Mouse (Mus musculus) heart, adult 9 months (tissue): Measurements from ENCODE around the gene Coro2b.

Experiments used
- DNase-seq, 2 experiments: peaks; one replicate each; pipeline ENCODE4 v3.0.0; 2022; ENCODE audit warnings: low spot score in 2 of 2

Gene Coro2b

DNA sequence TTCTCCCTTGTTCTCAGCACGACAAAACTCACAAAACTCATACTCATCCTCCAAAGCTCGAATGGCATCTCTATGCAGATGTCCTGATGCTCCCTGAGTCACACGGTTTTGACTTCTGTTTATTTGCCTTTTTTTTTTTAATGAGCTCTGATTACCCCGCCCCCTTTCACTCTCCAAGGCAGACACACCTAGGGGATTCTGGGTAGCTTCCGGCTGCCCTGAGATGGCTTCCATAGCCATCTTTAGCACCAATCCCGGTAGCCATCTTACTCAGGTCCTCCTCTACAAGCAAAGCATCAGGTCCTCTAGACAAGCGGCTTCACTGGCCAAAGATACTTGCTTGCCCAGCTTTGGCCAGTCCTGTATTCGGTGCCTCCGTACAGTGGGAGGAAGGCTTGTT, 3.3 kb upstream of the Coro2b start:
- no peak for DNase-seq

DNA sequence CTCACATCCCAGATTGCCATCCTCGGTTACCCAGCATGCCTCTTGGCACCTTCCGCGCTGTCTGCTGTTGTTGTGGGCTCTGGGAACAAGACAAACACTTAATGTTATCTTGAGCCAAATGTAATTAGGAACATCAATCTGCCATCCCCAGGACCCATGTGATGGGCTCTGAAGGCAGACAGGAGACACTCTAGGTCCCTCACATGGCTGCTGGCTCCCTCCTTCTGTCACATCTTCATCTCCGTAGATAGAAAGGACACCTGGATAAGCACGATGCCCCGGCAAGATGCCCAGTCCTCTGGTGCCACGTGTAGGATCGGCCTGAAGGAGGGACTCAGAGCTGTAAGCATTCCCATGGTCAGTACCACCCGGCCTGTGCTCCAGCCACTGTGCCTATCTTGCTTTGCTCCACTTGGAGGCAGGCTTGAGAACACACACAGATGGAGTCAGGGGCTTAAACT, 2.4 kb upstream of the Coro2b start:
- DNase-seq: no peak

GRCm38 (mm10) chr9:62537941-62538340, 1.1 kb upstream of the Coro2b start:
- DNase-seq: no peak

DNA sequence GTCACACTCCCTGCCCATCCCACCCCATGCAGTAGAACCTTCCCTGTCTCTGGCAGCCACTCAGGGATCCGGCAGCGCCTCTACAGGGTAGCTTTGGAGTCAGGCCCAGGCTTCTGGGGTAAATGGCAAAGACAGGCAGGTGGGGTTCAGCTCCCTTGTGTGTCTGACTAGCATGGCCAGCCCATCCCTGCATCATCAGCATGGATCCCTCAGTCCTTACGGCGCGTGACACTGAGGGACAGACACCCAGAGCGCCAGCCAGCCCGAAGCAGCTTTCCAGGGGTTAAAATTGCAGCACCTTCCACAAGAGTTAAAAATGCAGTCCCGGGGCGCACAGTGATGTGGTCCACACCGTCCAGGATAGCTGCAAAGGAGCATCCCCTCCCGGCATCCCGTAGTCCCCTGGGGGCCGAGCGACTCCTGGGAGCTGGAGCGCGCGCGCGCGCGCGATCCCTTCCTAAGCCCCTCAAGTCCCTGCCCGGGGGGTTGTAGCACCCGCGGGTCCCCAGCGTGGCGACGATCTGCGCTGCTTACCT, 657 bp downstream of the Coro2b start:
- peak in 1 of 2 experiments; percentile 27 for DNase-seq

- DNase-seq: peak in 1 of 2 experiments; percentile 24
These were observed 1.3 kb downstream of the Coro2b start for GRCm38 (mm10) chr9:62535566-62535965.

DNA sequence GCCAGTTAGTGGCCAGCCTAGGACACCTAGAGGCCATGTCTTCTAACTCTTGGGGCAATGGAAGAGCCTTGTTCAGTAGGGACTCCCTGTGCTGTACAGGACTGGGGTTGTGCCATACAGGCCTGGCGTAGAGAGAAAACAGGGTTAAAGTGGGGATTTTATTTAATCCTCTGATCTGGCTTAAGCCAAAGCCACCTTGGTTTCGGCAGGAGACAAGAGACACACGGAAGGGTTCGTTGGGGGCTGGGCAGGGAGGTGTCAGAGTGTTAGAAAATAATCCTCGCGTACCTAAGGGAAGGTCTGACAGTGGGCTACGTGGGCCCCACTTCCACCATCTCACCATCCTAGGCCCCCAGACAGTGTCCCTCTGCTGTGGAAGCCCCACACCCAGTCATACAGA, 2.2 kb downstream of the Coro2b start:
- DNase-seq: no peak

DNA sequence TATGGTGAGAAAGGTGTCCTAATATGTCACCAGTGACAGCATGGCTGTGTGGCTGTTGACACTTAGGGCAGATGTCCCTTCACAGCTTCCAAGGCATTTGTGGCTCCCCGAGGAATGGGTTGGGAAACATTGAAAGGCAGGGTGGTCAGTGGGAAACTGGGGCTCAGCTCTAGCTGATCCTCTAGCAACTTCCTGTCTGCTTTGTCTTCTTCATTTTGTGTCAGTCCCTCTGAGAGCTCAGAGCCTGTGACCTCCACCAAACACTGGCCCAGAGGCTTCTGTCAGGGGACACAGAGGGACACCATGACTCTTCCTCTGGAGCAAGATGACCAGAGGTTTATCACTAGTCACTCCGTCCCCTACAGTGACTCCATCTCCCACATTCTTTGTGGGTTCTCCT, 2.7 kb downstream of the Coro2b start:
- no peak for DNase-seq

DNA sequence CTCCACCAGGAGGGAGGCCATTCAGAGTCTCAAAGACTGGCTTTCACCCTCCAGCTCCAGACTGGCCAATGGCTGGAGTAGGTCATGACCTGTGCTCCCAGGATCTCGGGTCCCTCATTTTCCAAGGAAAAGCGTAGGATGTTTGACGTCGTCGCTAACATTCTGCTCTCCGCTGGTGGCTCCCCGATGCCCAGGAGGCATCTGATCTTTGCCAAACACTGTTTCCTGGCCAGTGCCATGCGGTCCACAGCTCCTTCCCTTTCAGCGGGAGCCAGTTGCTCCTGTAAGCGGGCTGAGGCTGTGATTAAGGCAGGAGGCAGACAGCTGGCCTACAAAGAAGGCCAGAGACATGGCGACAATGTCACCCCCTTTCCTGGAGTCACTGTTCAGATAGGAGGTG, 4.0 kb downstream of the Coro2b start:
- DNase-seq: no peak

DNA sequence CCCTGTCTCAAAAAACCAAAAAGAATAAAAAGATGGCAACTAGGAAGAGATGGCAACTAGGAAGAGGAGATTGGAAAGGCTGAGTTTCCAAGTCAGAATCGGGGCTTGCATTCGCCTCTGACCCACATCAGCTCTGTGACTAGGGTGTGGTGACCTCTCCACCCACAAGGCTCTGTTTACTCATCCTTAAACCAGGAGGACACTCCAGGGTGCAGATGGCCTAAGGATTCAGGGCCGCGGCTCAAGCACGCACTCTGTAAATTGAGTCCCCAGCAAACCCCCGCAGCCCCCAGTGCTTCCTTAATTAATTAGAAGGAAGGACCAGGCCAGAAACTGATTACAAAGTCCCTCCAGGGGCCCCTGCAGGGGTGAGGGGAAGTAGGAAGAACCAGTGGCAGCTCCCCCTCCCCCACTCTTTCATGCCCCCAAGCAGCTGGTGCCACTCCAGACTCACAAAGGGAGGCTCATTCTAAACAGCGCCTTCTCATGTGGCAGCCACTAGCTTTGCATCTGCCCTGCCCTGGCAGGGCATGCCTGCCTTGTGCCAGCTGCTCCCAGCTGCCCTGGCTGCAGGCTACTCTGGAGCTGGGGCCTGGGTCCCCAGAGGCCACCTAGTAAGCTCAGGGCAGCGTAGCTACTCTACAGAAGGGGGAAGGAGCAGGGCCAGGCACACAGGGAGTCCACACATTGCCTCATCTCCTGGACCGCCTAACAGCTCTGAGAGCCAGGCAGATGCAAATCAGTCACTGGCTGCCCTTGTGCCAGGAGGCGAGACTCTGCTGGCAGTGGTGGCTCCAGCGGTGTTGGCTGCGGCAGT, 5.2 kb downstream of the Coro2b start:
- DNase-seq: peak in 1 of 2 experiments; percentile 65

DNA sequence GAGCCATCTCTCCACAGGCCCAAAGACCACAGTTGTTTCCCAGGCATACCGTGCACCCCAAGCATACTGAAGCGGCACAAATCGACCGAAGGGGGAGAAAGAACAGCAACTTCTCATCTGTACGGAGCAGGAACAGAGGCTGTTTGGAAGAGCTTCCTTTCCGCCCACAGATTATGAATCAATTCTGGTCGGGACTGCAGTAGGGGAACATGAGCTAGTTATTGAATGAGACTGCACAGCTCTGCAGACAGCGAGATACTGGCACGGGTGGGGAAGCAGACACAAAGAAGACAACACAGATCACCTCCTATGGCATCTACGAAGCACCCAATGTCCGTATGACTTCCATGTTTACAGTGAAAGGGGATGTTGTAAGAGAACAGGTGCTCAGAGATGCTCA, 8.3 kb downstream of the Coro2b start:
- DNase-seq: no peak

DNA sequence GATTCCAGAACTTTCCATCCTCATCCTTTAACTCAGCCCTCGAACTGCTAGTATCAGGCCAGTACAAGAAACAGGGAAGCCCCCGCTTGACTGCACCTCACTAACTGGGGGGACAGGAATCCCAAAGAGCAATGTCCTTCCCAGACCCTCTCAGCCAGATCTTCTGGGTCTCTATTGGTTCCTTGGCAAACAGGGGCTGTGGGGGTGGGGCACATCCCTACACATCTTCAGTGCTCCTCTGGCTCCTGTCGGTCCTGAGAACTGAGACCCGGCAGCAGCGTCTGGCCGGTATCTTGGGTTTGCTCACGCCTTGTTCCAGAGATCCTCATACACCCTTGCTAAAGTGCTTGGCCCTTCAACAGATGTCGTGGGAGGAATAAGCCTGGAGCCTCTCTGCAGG, 10.0 kb downstream of the Coro2b start:
- peak in 1 of 2 experiments; percentile 38 for DNase-seq

GRCm38 (mm10) chr9:62526451-62526850, 10.4 kb downstream of the Coro2b start:
- peak in 1 of 2 experiments; percentile 39 for DNase-seq

GRCm38 (mm10) chr9:62524761-62525308, 12.0 kb downstream of the Coro2b start:
- no peak for DNase-seq

GRCm38 (mm10) chr9:62522791-62523471, 13.9 kb downstream of the Coro2b start:
- DNase-seq: peak; percentile 55 to 73

DNA sequence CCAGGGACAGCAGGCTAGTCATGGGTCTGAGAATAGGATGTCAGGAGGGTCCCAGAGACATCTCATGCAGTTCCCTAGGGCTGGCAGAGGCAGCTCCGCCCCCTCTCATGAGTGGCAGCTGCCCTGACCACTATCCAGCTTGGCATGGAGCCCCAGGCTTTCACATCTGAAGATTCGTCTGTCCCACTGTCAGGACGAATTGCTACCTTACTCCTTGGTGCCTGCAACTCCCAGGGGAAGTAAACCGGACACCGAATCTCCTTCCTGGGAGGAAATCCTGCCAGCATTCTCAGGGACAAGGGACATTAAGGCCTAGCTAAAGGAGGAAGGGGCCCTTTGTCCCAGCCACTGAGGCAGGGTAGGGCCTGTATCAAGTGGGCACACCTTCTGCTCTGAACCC, 14.6 kb downstream of the Coro2b start:
- peak; percentile 66 to 80 for DNase-seq

- DNase-seq: peak; percentile 50 to 66
These were observed 15.3 kb downstream of the Coro2b start for GRCm38 (mm10) chr9:62521541-62521940.

DNA sequence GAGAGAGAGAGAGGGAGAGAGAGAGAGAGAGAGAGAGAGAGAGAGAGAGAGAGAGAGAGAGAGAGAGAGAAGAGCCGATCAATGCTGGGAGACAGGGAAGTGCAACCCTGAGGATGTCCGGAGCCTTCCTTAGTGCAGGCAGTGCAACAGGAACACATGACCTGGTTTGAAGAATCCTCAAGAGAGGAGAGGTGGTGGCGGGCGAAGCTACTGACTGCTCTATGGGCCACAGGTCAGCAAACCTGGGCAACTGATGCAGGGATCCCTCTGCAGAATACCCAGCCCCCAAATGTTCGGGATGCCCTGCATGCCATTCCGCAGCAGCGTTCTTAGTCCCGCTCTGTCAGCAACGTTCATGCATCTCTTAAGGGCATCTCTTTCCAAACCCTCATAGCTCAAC, 15.9 kb downstream of the Coro2b start:
- no peak for DNase-seq

GRCm38 (mm10) chr9:62519787-62520503, 16.9 kb downstream of the Coro2b start:
- DNase-seq: no peak

GRCm38 (mm10) chr9:62519334-62519733, 17.5 kb downstream of the Coro2b start:
- DNase-seq: no peak

DNA sequence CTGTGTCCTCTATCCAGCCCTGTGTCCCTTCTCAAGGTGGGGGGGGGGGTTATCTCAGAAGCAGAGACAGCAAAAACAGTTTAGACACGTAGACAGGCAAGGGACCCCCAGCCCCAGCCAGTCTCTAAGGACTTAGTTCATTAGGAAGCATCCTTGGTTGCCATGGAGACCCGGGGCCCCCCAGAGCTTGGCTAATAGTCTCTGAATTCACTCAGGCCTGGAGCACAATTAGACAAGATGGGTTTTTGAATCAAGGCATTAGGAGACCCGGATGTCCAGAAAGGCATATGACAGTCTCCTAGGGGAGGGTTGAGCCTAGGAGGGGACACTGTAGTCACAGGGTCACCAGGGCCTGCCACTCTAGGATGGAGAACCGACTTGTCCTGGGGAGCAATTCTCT, 18.3 kb downstream of the Coro2b start:
- no peak for DNase-seq

GRCm38 (mm10) chr9:62517112-62517957, 19.5 kb downstream of the Coro2b start:
- no peak for DNase-seq
